Mouse (Mus musculus): ENCODE results near the gene Tceanc2. TPM values are rescaled to one million over a fixed set of nuclear protein-coding genes. Genes with fewer than 3 reads are reported as not detected.

Gene Tceanc2
- 15.8 and 28.3 TPM in 2 replicates for polyA plus RNA-seq (2016; fragmentation: Nextera tagmentation; extraction: Ambion mirVana)

DNA sequence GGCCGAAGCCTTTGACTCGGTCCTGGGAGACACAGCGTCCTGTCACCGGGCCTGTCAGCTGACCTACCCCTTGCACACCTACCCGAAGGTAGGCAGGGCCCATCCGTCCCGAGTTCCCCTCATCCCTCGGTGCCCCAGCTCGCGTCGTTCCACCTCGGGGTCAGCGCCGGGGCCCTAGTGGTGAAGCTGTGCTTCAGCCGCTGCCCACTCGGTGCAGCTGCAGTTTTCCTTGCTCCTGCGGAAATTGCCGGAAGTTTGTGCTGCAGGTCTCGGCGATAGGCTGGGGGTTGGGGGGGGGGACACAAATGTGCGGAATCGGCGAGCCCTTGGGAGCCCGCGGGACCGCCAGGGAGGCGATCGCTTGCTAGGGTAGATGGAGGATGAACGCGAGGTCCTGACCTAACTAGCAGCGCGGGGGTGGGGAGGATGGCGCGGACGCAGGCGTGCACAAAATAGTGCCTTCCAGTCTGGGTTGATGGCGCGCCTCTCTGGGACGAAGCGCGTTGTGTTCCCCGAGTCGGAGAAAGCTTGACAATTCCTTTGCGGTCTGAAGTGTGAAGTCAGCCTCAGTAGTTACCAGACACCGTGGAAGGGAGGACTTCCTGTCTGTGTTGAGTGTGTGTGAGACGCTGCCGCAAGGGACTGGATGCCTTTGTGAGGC is at the start of gene Tceanc2:
Tceanc2 (minus strand) TSS at position 287 of the 661 bp plus-strand sequence.
- H3K4me3 ChIP-seq, result peak within 1 kb of the TSS; percentile 95
- no peaks in the 10 kb centered on the region for H3K9me3 ChIP-seq (replicated peaks)
- peak within 1 kb of the TSS; percentile 88 for H3K4me2 ChIP-seq
- peaks cover 16% of the 10 kb centered on the region for H3K36me3 ChIP-seq
- peak; percentile 34 for ATAC-seq (ENCODE audit: insufficient number of reproducible peaks, low FRiP score)
- H3K4me1 ChIP-seq (replicated peaks), result peaks cover 29% of the 10 kb centered on the region
- H3K27ac ChIP-seq (ENCODE audit: poor library complexity, severe bottlenecking), result peak within 1 kb of the TSS; percentile 98
- no peaks in the 10 kb centered on the region for H3K27me3 ChIP-seq (replicated peaks)
- WGBS, result under 1% methylated on average over 47 of the region's 47 CpGs
- peak within 1 kb of the TSS; percentile 89 for H3K9ac ChIP-seq

DNA sequence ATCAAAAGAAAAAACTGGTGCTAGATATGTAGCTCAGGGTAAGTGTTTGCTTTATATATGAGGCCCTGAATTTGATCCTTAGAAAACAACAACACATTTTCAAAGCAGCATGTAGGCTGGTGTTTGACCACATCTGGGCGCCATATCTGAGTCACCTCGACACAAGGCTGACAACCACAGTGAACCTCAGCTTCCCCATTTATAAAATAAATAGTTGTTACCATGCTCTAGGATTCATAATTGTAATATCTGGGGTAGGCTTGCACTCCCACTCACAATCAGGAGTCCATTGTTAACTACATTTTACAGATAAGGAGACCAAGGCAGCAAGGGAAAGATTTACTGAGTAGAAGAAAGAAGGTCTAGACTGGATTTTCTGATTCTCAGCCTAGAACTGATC is 47.4 kb upstream of the Tceanc2 start:
- Histone ChIP-seq H3K9me3 (replicated peaks) (no peaks in the 10 kb centered on the region), H3K36me3 (peaks cover 2% of the 10 kb centered on the region; the same call in 1 of the 2 replicates), H3K4me2 (no peak overlapping the region), H3K4me1 (replicated peaks) (no peaks in the 10 kb centered on the region), H3K27me3 (replicated peaks) (peaks cover 22% of the 10 kb centered on the region), H3K9ac (no peak overlapping the region), H3K4me3 (no peak overlapping the region), H3K27ac (ENCODE audit: poor library complexity, severe bottlenecking) (no peak overlapping the region)
- no peak for ATAC-seq (ENCODE audit: insufficient number of reproducible peaks, low FRiP score)
- WGBS, result 83% methylated on average over 2 of the region's 2 CpGs

DNA sequence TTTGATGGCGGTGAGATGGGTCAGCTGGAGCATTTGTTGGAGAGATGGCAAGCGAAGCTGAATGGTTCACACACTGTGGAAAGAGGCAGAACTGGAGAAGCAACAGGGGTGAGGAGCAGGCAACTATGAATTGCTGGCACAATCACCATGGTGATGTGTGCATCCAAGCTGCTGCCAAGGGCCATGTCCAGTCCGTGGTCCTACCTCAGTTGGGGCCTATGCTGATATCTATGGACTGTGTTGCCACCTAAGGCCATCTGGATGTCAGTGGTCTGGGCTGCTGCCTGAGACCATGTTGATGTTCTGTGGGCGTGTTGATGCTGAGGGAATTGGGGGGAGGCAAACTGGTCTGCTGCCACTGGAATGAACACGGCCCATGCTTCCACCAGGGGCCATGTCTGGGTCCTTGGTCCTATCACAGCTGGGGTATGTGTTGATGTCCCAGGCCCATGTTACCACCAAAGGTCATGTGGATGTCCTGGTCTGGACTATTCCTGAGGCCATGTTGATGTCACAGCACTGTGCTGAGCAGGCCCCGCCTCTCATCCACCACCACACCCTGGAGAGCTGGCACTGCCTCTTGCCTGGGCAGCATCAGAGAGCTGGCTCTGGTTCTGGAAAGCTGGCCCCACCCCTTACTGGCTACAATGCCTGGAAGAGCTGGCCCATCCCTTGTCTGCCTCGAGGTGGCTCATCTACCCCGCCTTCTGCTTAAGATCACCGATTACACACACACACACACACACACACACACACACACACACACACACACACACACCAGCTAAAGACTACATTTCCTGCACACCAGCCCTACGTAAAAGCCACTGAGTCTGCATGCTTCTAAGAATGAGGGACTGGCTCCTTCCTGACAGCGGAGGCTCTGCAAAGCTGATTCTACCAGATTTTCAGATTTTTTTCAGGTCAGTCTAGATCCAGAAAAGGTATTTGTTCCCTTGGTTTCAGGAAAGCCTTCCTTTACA is 44.6 kb upstream of the Tceanc2 start:
- Histone ChIP-seq H3K36me3 (no peaks in the 10 kb centered on the region), H3K9me3 (replicated peaks) (no peaks in the 10 kb centered on the region), H3K9ac (no peak overlapping the region), H3K27ac (ENCODE audit: poor library complexity, severe bottlenecking) (no peak overlapping the region), H3K27me3 (replicated peaks) (peaks cover 16% of the 10 kb centered on the region; the same call in 1 of the 2 replicates), H3K4me1 (replicated peaks) (no peaks in the 10 kb centered on the region), H3K4me3 (no peak overlapping the region), H3K4me2 (no peak overlapping the region)
- peak; percentile 61; the same call in 1 of the 2 replicates for ATAC-seq (ENCODE audit: insufficient number of reproducible peaks, low FRiP score)
- 76% methylated on average over 11 of the region's 11 CpGs for WGBS

DNA sequence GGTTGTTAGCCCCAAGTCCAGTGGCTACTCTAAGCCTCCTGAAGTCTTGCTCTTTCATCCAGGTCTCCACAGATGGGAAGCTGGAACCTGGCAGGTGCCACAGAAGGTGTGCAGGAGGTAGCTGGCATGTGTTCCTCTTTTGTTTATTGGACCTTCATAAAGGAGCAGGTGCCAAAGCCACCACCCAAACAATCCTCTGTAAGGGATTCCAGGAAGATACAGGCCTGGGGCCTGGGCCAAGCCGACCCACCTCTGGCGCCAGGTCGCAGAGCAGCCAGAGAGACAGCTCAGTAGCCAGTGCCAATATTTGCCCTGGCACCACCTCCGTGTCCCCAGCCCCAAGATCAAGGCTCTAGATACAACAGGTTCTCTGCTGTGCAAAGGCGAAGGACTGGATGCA is 42.6 kb upstream of the Tceanc2 start:
- WGBS, result 90% methylated on average over 5 of the region's 5 CpGs
- Histone ChIP-seq H3K4me2 (no peak overlapping the region), H3K9me3 (replicated peaks) (no peaks in the 10 kb centered on the region), H3K27me3 (replicated peaks) (peaks cover 15% of the 10 kb centered on the region; the same call in 1 of the 2 replicates), H3K36me3 (no peaks in the 10 kb centered on the region), H3K9ac (no peak overlapping the region), H3K27ac (ENCODE audit: poor library complexity, severe bottlenecking) (no peak overlapping the region), H3K4me1 (replicated peaks) (0 out of 2 replicates have a peak, but pooled peaks cover 5% of the 10 kb centered on the region), H3K4me3 (no peak overlapping the region)
- ATAC-seq (ENCODE audit: insufficient number of reproducible peaks, low FRiP score), result no peak

DNA sequence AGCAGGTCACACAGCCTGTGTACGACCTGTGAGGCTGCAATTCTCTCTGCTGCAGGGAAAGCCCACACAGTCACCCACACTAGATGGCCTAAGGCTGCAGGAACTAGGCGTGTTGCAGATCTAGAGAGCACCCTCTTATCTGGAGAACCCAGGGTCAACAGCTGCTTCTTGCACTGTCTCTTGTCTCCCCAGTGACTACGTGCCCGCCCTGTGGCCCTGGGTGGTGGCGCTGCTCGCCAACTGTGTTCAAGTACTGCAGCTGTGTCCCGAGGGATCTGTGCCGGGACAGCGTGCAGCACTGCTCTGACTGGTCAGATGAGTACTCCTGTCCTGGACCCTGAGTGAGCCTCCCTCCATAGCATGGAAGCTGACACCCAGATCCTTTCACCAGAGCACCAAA is 38.7 kb upstream of the Tceanc2 start:
- Histone ChIP-seq H3K36me3 (no peaks in the 10 kb centered on the region), H3K4me3 (no peak overlapping the region), H3K4me2 (no peak overlapping the region), H3K9me3 (replicated peaks) (no peaks in the 10 kb centered on the region), H3K27ac (ENCODE audit: poor library complexity, severe bottlenecking) (no peak overlapping the region), H3K9ac (no peak overlapping the region), H3K4me1 (replicated peaks) (0 out of 2 replicates have a peak, but pooled peaks cover 5% of the 10 kb centered on the region), H3K27me3 (replicated peaks) (peaks cover 32% of the 10 kb centered on the region)
- no peak; the same call in 1 of the 2 replicates for ATAC-seq (ENCODE audit: insufficient number of reproducible peaks, low FRiP score)
- 48% methylated on average over 9 of the region's 9 CpGs for WGBS

DNA sequence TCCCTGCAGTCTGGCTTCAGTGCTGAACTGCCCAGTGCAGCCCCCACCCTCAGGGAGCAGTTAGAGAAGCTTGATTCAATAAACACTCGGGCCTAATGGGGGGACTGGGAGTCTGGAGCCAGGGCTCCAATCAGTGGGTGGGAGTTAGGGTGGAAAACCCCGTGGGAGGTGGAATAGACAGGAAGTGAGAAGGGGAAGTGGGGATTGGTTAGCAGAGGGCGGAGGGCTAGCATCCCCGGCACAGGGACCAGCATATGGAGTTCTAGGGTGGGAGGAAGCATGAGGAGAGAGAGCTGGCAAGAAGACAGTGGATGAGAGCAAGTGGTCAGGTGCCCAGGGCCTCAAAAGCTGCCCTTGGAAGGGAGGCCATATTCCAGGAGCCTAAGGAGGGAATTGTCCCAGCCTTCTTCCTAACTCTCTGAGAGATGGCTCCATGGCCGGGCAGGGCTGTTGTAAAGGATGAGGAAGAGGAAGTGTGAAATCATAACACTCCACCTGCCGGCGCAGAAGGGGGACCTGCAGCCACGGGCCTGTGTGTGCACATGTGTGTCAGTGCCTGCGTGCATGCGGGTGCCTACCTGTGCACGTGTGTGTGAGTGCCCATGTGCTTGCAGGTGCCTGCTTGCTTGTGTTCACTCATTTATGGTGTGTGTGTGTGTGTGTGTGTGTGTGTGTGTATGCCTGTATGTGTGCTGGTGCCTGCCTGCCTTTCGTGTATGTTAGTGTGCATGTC is 34.5 kb upstream of the Tceanc2 start:
- Histone ChIP-seq H3K4me3 (no peak overlapping the region), H3K9me3 (replicated peaks) (no peaks in the 10 kb centered on the region), H3K36me3 (no peaks in the 10 kb centered on the region), H3K9ac (no peak overlapping the region), H3K27ac (ENCODE audit: poor library complexity, severe bottlenecking) (no peak overlapping the region), H3K4me1 (replicated peaks) (peaks cover 16% of the 10 kb centered on the region), H3K4me2 (no peak overlapping the region), H3K27me3 (replicated peaks) (peaks cover 34% of the 10 kb centered on the region)
- WGBS, result 64% methylated on average over 12 of the region's 12 CpGs
- ATAC-seq (ENCODE audit: insufficient number of reproducible peaks, low FRiP score), result no peak

DNA sequence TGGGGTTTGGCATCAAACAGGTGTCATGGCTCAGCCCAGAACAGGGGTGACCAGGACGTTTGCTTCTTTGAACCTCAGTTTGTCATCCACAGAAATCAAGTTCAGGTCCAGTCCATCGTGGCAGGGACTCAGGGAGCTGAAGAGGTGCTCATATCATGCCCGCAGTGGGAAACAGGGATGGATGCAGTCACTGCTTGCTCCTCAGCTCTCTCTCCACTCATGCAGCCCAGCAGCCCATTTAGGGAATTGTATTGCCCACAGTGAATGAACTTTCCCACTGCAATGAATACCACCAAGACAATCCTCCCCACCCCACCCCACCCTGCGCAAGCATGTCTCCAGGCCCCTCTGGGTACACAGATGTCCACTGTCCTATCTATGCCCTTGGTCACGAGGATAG is 33.0 kb upstream of the Tceanc2 start:
- H3K9me3 ChIP-seq (replicated peaks), result no peaks in the 10 kb centered on the region
- H3K4me1 ChIP-seq (replicated peaks), result peaks cover 11% of the 10 kb centered on the region
- H3K27me3 ChIP-seq (replicated peaks), result peaks cover 29% of the 10 kb centered on the region
- peaks cover 9% of the 10 kb centered on the region for H3K36me3 ChIP-seq
- WGBS, result 84% methylated on average over 5 of the region's 5 CpGs
- no peak for ATAC-seq (ENCODE audit: insufficient number of reproducible peaks, low FRiP score)
- H3K27ac ChIP-seq (ENCODE audit: poor library complexity, severe bottlenecking), result no peak overlapping the region
- H3K4me2 ChIP-seq, result no peak overlapping the region
- no peak overlapping the region for H3K9ac ChIP-seq
- H3K4me3 ChIP-seq, result no peak overlapping the region

DNA sequence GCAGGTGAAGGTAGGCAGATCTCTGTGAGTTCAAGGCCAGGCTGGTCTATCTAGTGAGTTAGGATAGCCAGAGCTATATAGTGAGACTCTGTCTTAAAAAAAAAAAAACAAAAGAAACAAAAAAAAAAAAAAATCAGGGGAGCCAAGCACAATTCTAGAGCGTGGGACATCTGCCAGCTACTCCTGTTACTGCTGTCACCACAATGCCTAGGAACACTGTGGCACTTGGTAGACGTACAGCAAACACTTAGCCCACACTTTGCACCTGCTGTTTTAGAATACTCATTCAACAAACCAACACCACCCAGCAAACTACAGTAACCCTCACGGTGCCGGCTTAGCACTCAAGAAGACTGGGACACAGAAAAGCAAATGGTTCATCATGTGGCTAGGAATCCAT is 32.5 kb upstream of the Tceanc2 start:
- Histone ChIP-seq H3K9me3 (replicated peaks) (no peaks in the 10 kb centered on the region), H3K4me1 (replicated peaks) (peaks cover 11% of the 10 kb centered on the region), H3K4me2 (no peak overlapping the region), H3K27me3 (replicated peaks) (peaks cover 28% of the 10 kb centered on the region), H3K36me3 (peaks cover 9% of the 10 kb centered on the region), H3K4me3 (no peak overlapping the region), H3K27ac (ENCODE audit: poor library complexity, severe bottlenecking) (no peak overlapping the region), H3K9ac (no peak overlapping the region)
- ATAC-seq (ENCODE audit: insufficient number of reproducible peaks, low FRiP score), result no peak
- WGBS, result 62% methylated on average over 4 of the region's 4 CpGs

DNA sequence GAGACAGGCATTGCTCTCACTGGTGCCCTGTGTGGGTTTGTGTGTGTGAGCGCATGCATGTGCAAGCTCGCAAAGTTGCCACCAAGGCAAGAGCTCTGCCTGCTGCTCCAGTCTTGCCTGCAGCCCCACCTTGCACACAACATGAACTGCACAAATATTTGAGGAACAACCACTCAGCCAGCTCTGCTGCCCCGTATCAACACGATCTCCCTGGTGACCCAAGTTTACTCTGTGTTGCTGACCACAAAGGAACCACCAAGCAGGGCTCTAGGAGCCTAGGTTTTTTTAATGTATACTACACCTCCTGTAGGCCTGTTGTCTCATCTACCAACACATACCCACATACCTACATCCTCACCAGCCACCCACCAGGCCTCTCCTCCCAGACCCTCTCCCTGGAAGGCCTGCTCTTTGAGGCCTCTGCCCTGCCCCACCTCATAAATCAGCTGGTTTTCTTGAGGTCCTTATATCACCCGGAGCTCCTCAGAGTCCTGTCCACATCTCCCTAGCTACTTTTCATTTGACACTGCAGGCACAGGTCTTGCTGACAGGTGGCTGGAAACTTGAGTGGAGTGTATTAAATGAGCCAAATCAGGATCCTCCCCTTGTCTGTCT is 31.7 kb upstream of the Tceanc2 start:
- 0 out of 2 replicates have a peak, but pooled peaks have one; percentile 24 for ATAC-seq (ENCODE audit: insufficient number of reproducible peaks, low FRiP score)
- Histone ChIP-seq H3K36me3 (peaks cover 15% of the 10 kb centered on the region), H3K27ac (ENCODE audit: poor library complexity, severe bottlenecking) (no peak overlapping the region), H3K4me2 (no peak overlapping the region), H3K27me3 (replicated peaks) (peaks cover 19% of the 10 kb centered on the region), H3K9ac (no peak overlapping the region), H3K4me1 (replicated peaks) (peaks cover 11% of the 10 kb centered on the region), H3K9me3 (replicated peaks) (no peaks in the 10 kb centered on the region), H3K4me3 (no peak overlapping the region)
- 74% methylated on average over 5 of the region's 5 CpGs for WGBS

DNA sequence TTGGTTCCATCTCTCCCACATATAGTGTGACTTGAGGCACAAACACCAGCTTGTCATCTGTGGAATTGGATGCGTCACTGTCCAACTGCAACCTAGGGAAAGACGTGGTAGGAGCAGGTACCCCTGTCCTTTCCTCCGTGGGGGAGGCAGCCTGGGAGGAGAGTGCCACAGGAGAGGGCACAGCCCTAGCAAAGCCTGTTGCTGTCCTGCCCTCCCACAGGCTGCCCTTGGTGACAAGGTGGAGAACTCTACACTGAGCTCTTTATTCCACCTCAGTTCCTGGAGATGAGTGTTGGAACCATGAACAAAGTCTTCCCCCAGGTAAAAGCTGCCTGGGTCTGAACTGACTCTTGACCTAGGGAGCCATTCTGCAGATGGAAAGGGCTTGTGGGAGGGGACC is 30.0 kb upstream of the Tceanc2 start, which contains the start of gene Ldlrad1:
Ldlrad1 (plus strand) TSS at position 301 of the 400 bp plus-strand sequence.
- H3K9me3 ChIP-seq (replicated peaks), result no peaks in the 10 kb centered on the region
- H3K36me3 ChIP-seq, result peaks cover 33% of the 10 kb centered on the region
- no peak for ATAC-seq (ENCODE audit: insufficient number of reproducible peaks, low FRiP score)
- H3K4me1 ChIP-seq (replicated peaks), result peaks cover 11% of the 10 kb centered on the region
- no peak within 1 kb of the TSS for H3K4me2 ChIP-seq
- WGBS, result 80% methylated on average over 3 of the region's 3 CpGs
- no peak within 1 kb of the TSS for H3K9ac ChIP-seq
- no peak within 1 kb of the TSS for H3K27ac ChIP-seq (ENCODE audit: poor library complexity, severe bottlenecking)
- H3K27me3 ChIP-seq (replicated peaks), result peaks cover 11% of the 10 kb centered on the region
- H3K4me3 ChIP-seq, result no peak within 1 kb of the TSS

Data from heart, embryonic 12.5 days (tissue).